Mouse (Mus musculus) hindbrain, embryonic 12.5 days (tissue): Measurements from ENCODE around the gene Plcb1. TPM values are rescaled to one million over a fixed set of nuclear protein-coding genes. Genes with fewer than 3 reads are reported as not detected.

Experiments
- ATAC-seq: fragments of 200-750 bp; cut with Nextera tagmentation; 2 replicates; pipeline ENCODE4 v1.8.0; 2017; ENCODE audit warnings: moderate TSS enrichment; ENCODE audit not compliant: low FRiP score
- H3K27ac ChIP-seq: fragments of 300-500 bp; sonication (generic); 2 replicates; pipeline ENCODE4 v1.5.1; 2016; ENCODE audit warnings: mild to moderate bottlenecking
- H3K27me3 ChIP-seq: fragments of 300-500 bp; sonication (generic); 2 replicates; pipeline ENCODE4 v1.6.1; 2016; ENCODE audit warnings: mild to moderate bottlenecking
- H3K36me3 ChIP-seq: fragments of 300-500 bp; sonication (generic); 2 replicates; pipeline ENCODE4 v1.6.1; 2016; ENCODE audit warnings: mild to moderate bottlenecking
- H3K4me1 ChIP-seq: fragments of 300-500 bp; sonication (generic); 2 replicates; pipeline ENCODE4 v1.6.1; 2016
- H3K4me2 ChIP-seq: fragments of 300-500 bp; sonication (generic); replicated peaks from 2 replicates; pipeline ENCODE4 v1.6.1; 2016; ENCODE audit warnings: mild to moderate bottlenecking
- H3K4me3 ChIP-seq: fragments of 300-500 bp; sonication (generic); 2 replicates; pipeline ENCODE4 v1.5.1; 2016; ENCODE audit warnings: mild to moderate bottlenecking
- H3K9ac ChIP-seq: fragments of 300-500 bp; sonication (generic); 2 replicates; pipeline ENCODE4 v1.6.1; 2016; ENCODE audit warnings: mild to moderate bottlenecking, moderate library complexity
- H3K9me3 ChIP-seq: fragments of 300-500 bp; sonication (generic); replicated peaks from 2 replicates; pipeline ENCODE4 v1.6.1; 2016; ENCODE audit warnings: mild to moderate bottlenecking
- WGBS: fragments of 180-500 bp; shearing (Covaris S2); methylation state at CpG from one replicate; pipeline ENCODE4 v1.1.7; 2016; 5-methylcytosine and 5-hydroxymethylcytosine counted together
- polyA plus RNA-seq: library from polyadenylated mRNA; unstranded; fragments of >200 nt; fragmentation: Nextera tagmentation; extraction: Ambion mirVana; gene quantifications from 2 replicates; pipeline ENCODE4 v1.2.1, GENCODE M21; 2016

Plcb1 gene
- polyA plus RNA-seq, 1 experiment from 2014 or later: 20.6 TPM

DNA sequence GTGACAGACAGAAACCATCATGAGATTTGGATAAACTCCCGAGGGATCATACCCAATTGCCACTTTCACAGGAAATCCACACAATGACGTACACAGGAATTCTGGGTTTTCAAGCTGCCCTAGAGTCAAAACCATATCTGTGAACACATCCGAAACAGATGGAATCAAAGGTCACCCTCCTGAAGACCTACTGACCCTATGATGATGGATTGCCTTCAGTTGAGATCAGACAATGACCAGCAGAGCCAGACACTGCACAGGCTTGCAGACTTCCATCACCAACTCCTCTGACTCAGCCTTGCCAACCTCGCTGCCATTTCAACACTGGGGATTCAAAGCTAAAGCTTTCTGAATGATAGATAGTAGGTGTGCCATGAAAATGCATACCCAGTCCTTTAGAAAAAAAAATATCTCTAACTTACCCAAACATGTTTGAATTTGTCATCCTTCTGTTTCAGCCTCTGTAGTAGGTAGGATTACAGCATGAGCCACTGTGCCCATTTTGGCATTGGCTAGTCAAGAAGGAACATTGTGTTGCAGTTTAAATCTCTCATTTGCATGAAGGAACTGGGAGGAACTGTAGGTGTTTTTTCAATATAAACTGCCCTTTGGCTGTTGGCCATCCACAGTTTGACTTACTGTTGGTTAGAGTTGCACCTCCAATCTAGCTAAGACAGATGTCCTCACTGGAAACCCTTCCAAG, 429.0 kb downstream of the Plcb1 start:
- no peak overlapping the region for H3K27ac ChIP-seq
- no peaks in the 10 kb centered on the region for H3K36me3 ChIP-seq
- H3K9me3 ChIP-seq: no peaks in the 10 kb centered on the region
- no peaks in the 10 kb centered on the region for H3K4me1 ChIP-seq
- no peak overlapping the region for H3K9ac ChIP-seq
- no peaks in the 10 kb centered on the region for H3K27me3 ChIP-seq
- ATAC-seq: no peak
- H3K4me3 ChIP-seq: no peak overlapping the region
- 56% methylated on average over 4 of the region's 4 CpGs for WGBS
- H3K4me2 ChIP-seq: no peak overlapping the region

- no peak overlapping the region for H3K4me2 ChIP-seq
- no peak overlapping the region for H3K27ac ChIP-seq
- no peaks in the 10 kb centered on the region for H3K4me1 ChIP-seq
- H3K36me3 ChIP-seq: no peaks in the 10 kb centered on the region
- H3K27me3 ChIP-seq: no peaks in the 10 kb centered on the region
- no peak for ATAC-seq
- no peak overlapping the region for H3K9ac ChIP-seq
- no peak overlapping the region for H3K4me3 ChIP-seq
- 76% methylated on average over 3 of the region's 3 CpGs for WGBS
- no peaks in the 10 kb centered on the region for H3K9me3 ChIP-seq
Measured at GRCm38 (mm10) chr2:135219406-135219805, 433.5 kb downstream of the Plcb1 start.

- no peak for ATAC-seq
- Histone ChIP-seq H3K4me1 (no peaks in the 10 kb centered on the region), H3K4me2 (no peak overlapping the region), H3K9me3 (no peaks in the 10 kb centered on the region), H3K4me3 (no peak overlapping the region), H3K36me3 (no peaks in the 10 kb centered on the region), H3K9ac (no peak overlapping the region), H3K27me3 (no peaks in the 10 kb centered on the region), H3K27ac (no peak overlapping the region)
- 62% methylated on average over 3 of the region's 3 CpGs for WGBS
Measured at GRCm38 (mm10) chr2:135225604-135226025, 439.7 kb downstream of the Plcb1 start.

DNA sequence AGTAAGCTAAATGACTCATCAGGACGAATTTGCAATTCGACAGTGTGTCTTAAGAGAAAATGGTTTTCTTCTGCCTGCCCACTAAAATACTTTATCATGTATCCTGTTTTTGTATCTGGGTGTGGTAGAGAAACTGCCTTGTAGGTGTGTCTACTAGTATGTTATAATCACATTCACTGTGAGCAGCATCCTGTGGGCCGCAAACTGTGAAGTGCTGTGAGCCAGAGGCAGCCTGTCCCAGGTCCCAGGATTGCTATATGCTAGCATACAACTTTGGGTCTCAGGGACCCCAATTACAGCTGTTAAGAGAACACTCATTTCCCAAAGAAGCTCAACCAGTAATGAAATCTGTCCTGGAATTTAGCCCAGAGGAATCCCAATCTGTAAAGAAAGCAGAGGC, 444.4 kb downstream of the Plcb1 start:
- Histone ChIP-seq H3K4me2 (no peak overlapping the region), H3K9ac (no peak overlapping the region), H3K4me3 (no peak overlapping the region), H3K9me3 (no peaks in the 10 kb centered on the region), H3K4me1 (no peaks in the 10 kb centered on the region), H3K27me3 (no peaks in the 10 kb centered on the region), H3K27ac (no peak overlapping the region), H3K36me3 (no peaks in the 10 kb centered on the region)
- no peak for ATAC-seq
- WGBS: 88% methylated on average over 3 of the region's 3 CpGs

DNA sequence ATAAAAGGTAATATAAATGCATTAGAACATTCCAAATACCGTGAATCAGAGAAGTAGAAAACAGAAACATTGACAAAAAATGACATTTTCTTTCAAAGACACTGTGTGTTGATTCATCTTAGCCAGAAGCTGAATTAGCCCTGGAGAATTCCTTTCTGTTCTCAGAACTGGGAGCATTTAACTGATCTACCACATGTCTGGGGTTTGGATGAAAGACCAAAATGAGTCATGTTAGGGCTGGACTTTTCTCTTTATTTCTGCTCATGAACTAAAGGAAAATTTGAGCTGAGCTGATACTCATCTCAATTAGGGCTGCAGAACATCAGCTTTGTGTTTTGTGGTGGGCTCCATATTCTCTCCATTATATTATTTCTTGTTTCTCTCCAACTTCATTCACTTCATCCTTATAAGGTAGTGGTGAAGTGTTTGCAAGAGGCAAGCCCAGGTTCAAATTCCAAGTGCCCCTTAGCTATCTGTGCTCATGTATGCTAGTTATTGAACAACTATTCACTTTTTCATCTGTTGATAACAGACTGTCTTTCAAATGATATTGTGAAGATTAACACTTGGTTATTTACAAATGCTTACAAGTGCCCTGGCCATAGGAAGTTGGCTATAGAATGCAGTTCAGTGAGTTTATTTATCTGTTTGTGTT, 456.9 kb downstream of the Plcb1 start:
- 86% methylated on average over 1 of the region's 1 CpGs for WGBS
- no peak for ATAC-seq

GRCm38 (mm10) chr2:135243764-135244163, 457.9 kb downstream of the Plcb1 start:
- ATAC-seq: no peak
- Histone ChIP-seq H3K36me3 (no peaks in the 10 kb centered on the region), H3K4me2 (no peak overlapping the region), H3K27me3 (no peaks in the 10 kb centered on the region), H3K27ac (no peak overlapping the region), H3K4me1 (no peaks in the 10 kb centered on the region), H3K9ac (no peak overlapping the region), H3K4me3 (no peak overlapping the region), H3K9me3 (no peaks in the 10 kb centered on the region)
- 82% methylated on average over 4 of the region's 4 CpGs for WGBS

More for the DNA sequence above, 456.9 kb downstream of the Plcb1 start:
- H3K27ac ChIP-seq: no peak overlapping the region
- no peaks in the 10 kb centered on the region for H3K9me3 ChIP-seq
- H3K27me3 ChIP-seq: no peaks in the 10 kb centered on the region
- H3K9ac ChIP-seq: no peak overlapping the region
- H3K4me2 ChIP-seq: no peak overlapping the region
- no peak overlapping the region for H3K4me3 ChIP-seq
- no peaks in the 10 kb centered on the region for H3K4me1 ChIP-seq
- H3K36me3 ChIP-seq: no peaks in the 10 kb centered on the region

DNA sequence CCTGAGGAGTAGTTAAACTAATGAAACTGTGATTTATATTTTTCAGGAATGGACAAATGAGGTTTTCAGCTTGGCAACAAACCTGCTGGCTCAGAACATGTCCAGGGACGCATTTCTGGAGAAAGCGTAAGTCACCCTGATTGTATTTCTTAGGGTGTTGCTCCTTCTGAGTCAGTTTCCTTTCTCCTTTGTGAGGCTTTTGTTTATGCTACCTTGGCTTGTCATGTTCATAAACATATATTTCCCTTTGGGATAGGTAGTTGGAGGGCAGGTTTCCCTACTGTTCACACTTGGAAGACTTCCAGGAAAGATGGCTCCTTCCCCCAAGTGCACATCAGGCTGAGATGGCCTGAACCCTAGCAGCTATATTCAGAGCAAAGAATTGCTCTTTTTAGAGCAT, 464.1 kb downstream of the Plcb1 start:
- H3K4me1 ChIP-seq: no peaks in the 10 kb centered on the region
- H3K4me3 ChIP-seq: no peak overlapping the region
- WGBS: 87% methylated on average over 2 of the region's 2 CpGs
- no peak overlapping the region for H3K9ac ChIP-seq
- no peaks in the 10 kb centered on the region for H3K27me3 ChIP-seq
- no peak for ATAC-seq
- H3K27ac ChIP-seq: no peak overlapping the region
- H3K9me3 ChIP-seq: no peaks in the 10 kb centered on the region
- H3K36me3 ChIP-seq: no peaks in the 10 kb centered on the region
- no peak overlapping the region for H3K4me2 ChIP-seq

GRCm38 (mm10) chr2:135251821-135252315, 466.0 kb downstream of the Plcb1 start:
- Histone ChIP-seq H3K4me3 (no peak overlapping the region), H3K4me2 (no peak overlapping the region), H3K27me3 (no peaks in the 10 kb centered on the region), H3K9ac (no peak overlapping the region), H3K9me3 (no peaks in the 10 kb centered on the region), H3K27ac (no peak overlapping the region), H3K4me1 (no peaks in the 10 kb centered on the region), H3K36me3 (no peaks in the 10 kb centered on the region)
- no peak for ATAC-seq
- WGBS: 96% methylated on average over 3 of the region's 3 CpGs

DNA sequence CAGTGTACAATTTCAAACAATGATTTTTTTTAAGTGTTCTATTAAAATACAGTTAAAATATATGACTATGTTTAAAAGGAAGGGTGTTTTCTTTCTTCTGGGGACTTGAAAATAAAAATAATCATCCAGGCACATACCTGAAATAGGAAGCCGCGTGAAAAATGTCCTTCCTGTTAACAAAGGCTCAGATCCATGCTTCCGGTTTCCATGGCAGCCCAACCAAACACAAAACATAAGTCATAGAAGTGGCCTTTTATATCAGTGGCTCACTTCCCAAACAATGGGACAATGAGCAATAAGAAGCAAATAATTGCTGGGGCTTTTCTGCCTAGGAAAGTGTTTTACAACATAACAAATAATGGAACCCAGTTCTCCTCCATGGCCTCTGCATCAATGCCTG, 473.3 kb downstream of the Plcb1 start:
- no peaks in the 10 kb centered on the region for H3K4me1 ChIP-seq
- no peaks in the 10 kb centered on the region for H3K9me3 ChIP-seq
- H3K27me3 ChIP-seq: no peaks in the 10 kb centered on the region
- no peak overlapping the region for H3K4me3 ChIP-seq
- H3K36me3 ChIP-seq: no peaks in the 10 kb centered on the region
- ATAC-seq: no peak
- H3K9ac ChIP-seq: no peak overlapping the region
- no peak overlapping the region for H3K27ac ChIP-seq
- WGBS: 75% methylated on average over 3 of the region's 3 CpGs
- no peak overlapping the region for H3K4me2 ChIP-seq

DNA sequence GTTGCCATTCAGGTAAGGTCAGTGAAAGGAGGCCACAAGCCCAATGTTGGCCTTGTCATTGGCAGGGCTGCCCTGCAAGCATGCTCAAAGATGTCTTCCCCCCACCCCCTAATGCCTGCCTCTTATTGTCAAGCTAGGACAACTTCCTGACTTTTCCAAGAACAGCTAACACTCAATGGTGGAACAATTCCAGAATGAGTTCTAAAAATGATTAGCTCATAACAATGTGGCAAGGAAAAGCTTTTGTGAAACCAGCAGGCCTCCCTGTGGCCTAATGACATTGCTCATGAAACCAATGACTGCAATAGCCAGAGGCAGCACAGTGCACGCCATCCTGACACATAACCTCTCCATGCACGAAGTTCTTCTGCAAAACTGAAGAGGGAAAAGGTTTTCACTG, 478.1 kb downstream of the Plcb1 start:
- no peak for ATAC-seq
- no peaks in the 10 kb centered on the region for H3K36me3 ChIP-seq
- H3K9ac ChIP-seq: no peak overlapping the region
- H3K9me3 ChIP-seq: no peaks in the 10 kb centered on the region
- no peak overlapping the region for H3K27ac ChIP-seq
- no peaks in the 10 kb centered on the region for H3K27me3 ChIP-seq
- no peaks in the 10 kb centered on the region for H3K4me1 ChIP-seq
- H3K4me2 ChIP-seq: no peak overlapping the region
- no peak overlapping the region for H3K4me3 ChIP-seq
- 70% methylated on average over 2 of the region's 2 CpGs for WGBS

DNA sequence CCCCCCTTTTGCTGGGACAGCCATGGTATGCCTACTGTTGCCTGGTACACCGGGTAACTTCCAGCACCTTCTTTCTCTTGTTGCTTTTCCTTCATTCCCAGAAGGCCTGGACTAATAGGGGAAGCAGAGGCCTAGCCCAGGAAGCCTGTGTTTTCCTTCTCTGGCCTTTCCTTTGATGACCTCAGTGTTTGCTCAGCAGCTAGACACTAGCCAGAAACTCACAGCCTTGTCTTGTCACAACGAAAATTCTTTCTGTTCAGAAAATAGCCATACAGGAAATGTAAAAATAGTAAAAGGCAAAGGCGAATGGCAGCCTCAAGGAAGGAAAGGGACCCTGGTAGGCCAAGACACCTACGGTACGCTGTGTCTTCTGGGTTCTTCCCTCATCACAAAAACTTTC, 489.1 kb downstream of the Plcb1 start:
- no peaks in the 10 kb centered on the region for H3K9me3 ChIP-seq
- H3K4me1 ChIP-seq: no peaks in the 10 kb centered on the region
- WGBS: 87% methylated on average over 5 of the region's 5 CpGs
- no peaks in the 10 kb centered on the region for H3K27me3 ChIP-seq
- no peak for ATAC-seq
- no peak overlapping the region for H3K4me2 ChIP-seq
- no peak overlapping the region for H3K27ac ChIP-seq
- no peaks in the 10 kb centered on the region for H3K36me3 ChIP-seq
- no peak overlapping the region for H3K9ac ChIP-seq
- H3K4me3 ChIP-seq: no peak overlapping the region

DNA sequence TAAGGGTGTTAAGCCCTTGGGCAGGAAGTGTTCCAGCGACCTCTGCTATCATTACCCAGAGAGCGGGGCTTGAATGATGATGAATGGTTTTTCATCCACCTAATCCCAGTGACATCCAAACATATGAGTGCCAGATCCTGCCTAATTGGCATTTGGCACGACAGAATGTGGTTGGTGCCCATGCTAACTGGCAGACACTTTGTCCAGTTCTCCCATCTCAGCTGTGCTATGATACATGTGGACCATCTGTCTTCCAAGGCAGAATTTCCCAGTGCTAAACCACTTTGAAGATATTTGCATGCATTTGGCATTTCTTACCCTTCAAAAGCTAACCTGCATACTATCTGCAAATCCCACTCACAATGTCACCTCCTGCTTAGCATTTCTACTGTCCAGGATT, 492.6 kb downstream of the Plcb1 start:
- no peak overlapping the region for H3K4me2 ChIP-seq
- H3K9ac ChIP-seq: no peak overlapping the region
- H3K36me3 ChIP-seq: no peaks in the 10 kb centered on the region
- no peak for ATAC-seq
- 69% methylated on average over 3 of the region's 3 CpGs for WGBS
- no peak overlapping the region for H3K27ac ChIP-seq
- no peaks in the 10 kb centered on the region for H3K4me1 ChIP-seq
- no peaks in the 10 kb centered on the region for H3K27me3 ChIP-seq
- H3K9me3 ChIP-seq: no peaks in the 10 kb centered on the region
- H3K4me3 ChIP-seq: no peak overlapping the region

DNA sequence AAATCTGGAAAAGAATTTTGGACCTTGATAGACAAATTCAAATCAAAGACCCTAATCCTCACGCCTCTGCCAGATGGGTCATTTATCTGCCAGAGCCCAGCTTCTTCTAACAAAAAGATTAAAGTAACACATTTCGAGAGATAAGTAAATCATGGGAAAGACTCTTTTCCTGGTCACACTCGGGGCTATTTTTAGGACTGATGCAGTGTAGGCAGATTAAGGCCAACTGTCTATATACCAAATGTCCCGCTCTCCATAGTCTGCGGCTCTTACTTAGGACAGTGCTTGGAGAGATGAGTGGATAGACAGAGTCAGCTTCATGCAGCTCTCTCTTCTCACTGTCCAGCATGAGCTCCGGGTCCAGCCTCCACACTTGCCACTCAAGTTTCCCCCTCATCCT, 493.2 kb downstream of the Plcb1 start:
- no peak overlapping the region for H3K27ac ChIP-seq
- H3K9ac ChIP-seq: no peak overlapping the region
- 84% methylated on average over 6 of the region's 6 CpGs for WGBS

More for the DNA sequence above, 493.2 kb downstream of the Plcb1 start:
- H3K4me2 ChIP-seq: no peak overlapping the region
- H3K4me3 ChIP-seq: no peak overlapping the region
- H3K9me3 ChIP-seq: no peaks in the 10 kb centered on the region
- no peaks in the 10 kb centered on the region for H3K4me1 ChIP-seq
- H3K36me3 ChIP-seq: no peaks in the 10 kb centered on the region
- ATAC-seq: no peak
- H3K27me3 ChIP-seq: no peaks in the 10 kb centered on the region
